Mouse (Mus musculus): ENCODE data around the gene N4bp2l1. TPM values are rescaled to one million over a fixed set of nuclear protein-coding genes. Genes with fewer than 3 reads are reported as not detected.

The N4bp2l1 gene
- total RNA-seq, 2 experiments from 2014 or later, result 4.2 to 4.7 TPM

- intact Hi-C loops (cut with DNase I), result no loop called here
Observed at GRCm38 (mm10) chr5:150599301-150600294, 2.6 kb upstream of the N4bp2l1 start.

GRCm38 (mm10) chr5:150598202-150599119 lies 1.5 kb upstream of the N4bp2l1 start:
- no peak for DNase-seq
- intact Hi-C loops (cut with DNase I), result no loop called here

More at GRCm38 (mm10) chr5:150599301-150600294, 2.6 kb upstream of the N4bp2l1 start:
- DNase-seq, result no peak

- intact Hi-C loops (cut with DNase I), result no loop called here
- no peak for DNase-seq
Observed at GRCm38 (mm10) chr5:150595366-150596016, 1.5 kb downstream of the N4bp2l1 start.

GRCm38 (mm10) chr5:150594649-150595339 lies 2.2 kb downstream of the N4bp2l1 start:
- no peak for DNase-seq

GRCm38 (mm10) chr5:150593756-150594648 lies 3.0 kb downstream of the N4bp2l1 start:
- intact Hi-C loops (cut with DNase I), result no loop called here
- DNase-seq, result peak; percentile 54 to 68

More at GRCm38 (mm10) chr5:150594649-150595339, 2.2 kb downstream of the N4bp2l1 start:
- intact Hi-C loops (cut with DNase I), result no loop called here

GRCm38 (mm10) chr5:150592904-150593755 lies 3.9 kb downstream of the N4bp2l1 start:
- intact Hi-C loops (cut with DNase I), result no loop called here

GRCm38 (mm10) chr5:150592186-150592903 lies 4.6 kb downstream of the N4bp2l1 start:
- intact Hi-C loops (cut with DNase I), result no loop called here
- DNase-seq, result no peak

More at GRCm38 (mm10) chr5:150592904-150593755, 3.9 kb downstream of the N4bp2l1 start:
- DNase-seq, result peak in 1 of 2 experiments; percentile 18

GRCm38 (mm10) chr5:150589945-150590344 lies 7.0 kb downstream of the N4bp2l1 start:
- intact Hi-C loops (cut with DNase I), result no loop called here
- DNase-seq, result no peak

GRCm38 (mm10) chr5:150584337-150584729 lies 12.7 kb downstream of the N4bp2l1 start:
- DNase-seq, result no peak
- intact Hi-C loops (cut with DNase I), result no loop called here

GRCm38 (mm10) chr5:150583622-150584336 lies 13.2 kb downstream of the N4bp2l1 start:
- peak; percentile 24 to 33 for DNase-seq
- intact Hi-C loops (cut with DNase I), result no loop called here

- no peak for DNase-seq
- intact Hi-C loops (cut with DNase I), result no loop called here
Observed at GRCm38 (mm10) chr5:150583181-150583580, 13.8 kb downstream of the N4bp2l1 start.

GRCm38 (mm10) chr5:150581180-150581579 lies 15.8 kb downstream of the N4bp2l1 start:
- intact Hi-C loops (cut with DNase I), result no loop called here
- no peak for DNase-seq

- DNase-seq, result no peak
- intact Hi-C loops (cut with DNase I), result no loop called here
Observed at GRCm38 (mm10) chr5:150578613-150579171, 18.3 kb downstream of the N4bp2l1 start.

GRCm38 (mm10) chr5:150576832-150577231 lies 20.2 kb downstream of the N4bp2l1 start:
- DNase-seq, result no peak
- intact Hi-C loops (cut with DNase I), result no loop called here

GRCm38 (mm10) chr5:150574885-150575284 lies 22.1 kb downstream of the N4bp2l1 start:
- intact Hi-C loops (cut with DNase I), result no loop called here
- DNase-seq, result no peak

GRCm38 (mm10) chr5:150574403-150574802 lies 22.6 kb downstream of the N4bp2l1 start:
- intact Hi-C loops (cut with DNase I), result no loop called here
- no peak for DNase-seq
